Mouse (Mus musculus): ENCODE measurements around the gene Slain2.

The Slain2 gene

DNA sequence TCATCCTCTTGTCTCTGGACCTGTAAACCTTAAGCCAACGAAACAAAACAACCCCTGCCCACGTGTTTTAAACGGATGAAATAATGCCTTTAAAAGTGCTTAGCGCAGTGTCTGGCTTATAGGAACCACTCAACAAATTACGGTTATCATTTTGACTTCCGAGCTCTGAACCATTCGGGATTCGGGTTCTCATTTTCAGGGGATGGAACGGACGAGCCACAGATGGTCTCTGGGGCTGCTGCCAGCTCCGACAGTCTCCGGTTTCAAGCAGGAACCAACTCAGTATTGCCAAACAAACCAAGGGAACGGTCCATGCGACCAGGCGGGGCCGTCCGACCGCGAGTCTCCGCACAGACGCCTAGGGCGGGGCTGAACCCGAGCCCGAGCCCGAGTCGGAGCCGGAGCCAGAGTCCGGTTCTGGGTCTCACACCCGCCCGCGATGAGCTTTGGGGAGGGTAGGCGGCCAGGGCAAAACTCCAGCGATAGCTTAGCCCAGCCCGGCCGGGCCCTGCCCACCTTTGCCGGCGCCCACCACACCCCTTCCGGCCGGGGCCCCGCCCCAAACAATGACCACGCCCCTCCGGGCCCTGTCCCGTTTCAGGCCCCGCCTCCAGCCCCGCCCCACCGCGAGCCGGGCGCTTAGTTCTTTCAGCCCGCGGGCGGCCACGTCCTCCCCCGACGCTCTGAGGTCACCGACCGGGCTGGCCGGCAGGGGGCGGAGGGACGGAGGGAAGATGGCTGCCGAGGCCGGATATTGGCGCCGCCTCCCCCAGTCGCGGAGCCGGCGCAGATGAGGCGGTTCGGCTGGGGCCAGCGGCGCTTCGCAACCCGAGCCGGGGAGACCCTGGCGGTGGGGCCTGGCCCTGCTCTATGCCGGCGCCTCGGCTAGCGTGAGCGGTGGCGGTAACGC, at the start of gene Slain2:
Slain2 (plus strand) TSS at position 657 of the 910 bp plus-strand sequence.
- DNase-seq (ENCODE audit: low spot score), result peak; percentile 99

DNA sequence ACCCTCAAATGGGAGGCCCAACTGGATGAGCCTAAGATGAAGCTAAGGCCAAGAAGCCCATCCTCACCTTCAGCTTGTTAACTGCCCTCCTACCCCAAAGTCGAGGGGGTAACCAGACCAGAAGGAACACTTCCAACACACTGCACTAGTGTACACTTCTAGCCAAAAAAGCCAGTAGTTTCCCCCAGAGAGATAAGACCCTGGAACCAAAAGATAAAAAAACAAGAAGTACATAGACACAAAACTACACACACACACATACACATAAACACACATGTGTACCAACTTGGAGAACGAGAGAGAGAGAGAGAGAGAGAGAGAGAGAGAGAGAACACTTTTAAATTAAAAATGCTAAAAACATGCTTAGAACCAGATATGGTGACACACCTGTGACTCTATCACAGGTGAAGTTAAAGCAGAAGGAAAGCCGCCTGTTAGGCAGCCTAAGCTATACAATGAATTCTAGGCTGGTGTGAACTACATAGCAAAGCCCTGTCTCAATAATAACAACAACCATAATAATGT, 49.4 kb upstream of the Slain2 start:
- DNase-seq (ENCODE audit: low spot score), result no peak

DNA sequence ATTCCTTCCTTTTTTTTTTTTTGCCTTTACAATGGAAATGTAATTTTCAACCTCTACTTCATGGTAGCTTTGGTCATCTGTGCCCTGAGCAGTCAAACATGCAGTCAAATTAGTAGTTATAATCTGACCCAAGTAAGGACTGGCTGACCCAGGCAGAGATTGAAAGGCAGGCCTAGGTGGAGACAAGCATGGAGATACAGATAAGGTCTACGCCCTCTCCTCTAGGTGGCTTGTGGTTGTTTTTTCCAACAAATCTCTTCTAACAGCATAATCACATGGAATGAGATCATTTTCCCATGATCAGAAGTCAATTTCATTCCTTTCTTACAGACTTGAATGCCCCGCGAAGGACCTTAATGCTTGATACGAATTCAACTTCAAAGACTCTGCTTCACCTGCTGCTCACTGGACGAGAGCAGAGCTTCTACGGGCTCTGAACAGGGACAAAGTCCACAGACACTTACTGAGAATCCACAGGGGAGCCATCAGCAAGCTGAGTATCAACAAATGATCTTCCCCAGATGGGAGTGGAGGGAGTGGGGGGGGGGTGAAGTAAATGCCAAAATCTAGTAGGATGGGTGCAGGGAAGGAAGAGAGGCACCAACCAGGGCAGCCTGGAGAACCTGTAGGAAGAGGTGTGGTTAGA, 47.7 kb upstream of the Slain2 start:
- no peak for DNase-seq (ENCODE audit: low spot score)

DNA sequence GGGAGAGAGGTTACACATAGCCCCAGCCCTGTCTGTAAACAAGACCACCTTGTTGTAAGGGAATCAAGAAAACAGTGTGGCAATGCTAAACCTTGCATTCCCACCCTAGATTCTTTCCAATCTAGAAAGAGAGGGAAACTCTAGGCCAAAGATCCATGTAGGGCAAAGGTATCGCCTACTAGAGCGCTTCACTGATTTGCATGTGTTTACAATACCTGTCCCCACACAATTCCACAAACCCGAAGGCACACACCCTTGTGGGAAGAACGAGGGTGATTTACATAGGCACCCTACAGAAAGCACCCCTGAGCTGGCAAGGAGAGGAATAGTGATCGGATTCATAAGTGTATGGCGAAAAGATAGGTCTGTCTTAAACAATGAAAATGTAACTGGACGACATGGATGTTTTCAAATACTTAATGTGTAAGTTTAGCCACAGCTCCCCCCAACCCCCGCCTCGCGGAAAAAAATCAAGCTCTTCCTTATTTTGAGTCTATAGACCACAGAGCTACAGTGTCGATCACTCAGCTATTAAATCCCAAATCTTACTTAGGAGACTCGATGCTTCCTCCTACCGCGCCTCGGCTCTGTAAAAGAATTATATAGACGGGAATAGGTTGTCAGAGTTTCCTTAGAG, 47.0 kb upstream of the Slain2 start:
- DNase-seq (ENCODE audit: low spot score), result no peak

DNA sequence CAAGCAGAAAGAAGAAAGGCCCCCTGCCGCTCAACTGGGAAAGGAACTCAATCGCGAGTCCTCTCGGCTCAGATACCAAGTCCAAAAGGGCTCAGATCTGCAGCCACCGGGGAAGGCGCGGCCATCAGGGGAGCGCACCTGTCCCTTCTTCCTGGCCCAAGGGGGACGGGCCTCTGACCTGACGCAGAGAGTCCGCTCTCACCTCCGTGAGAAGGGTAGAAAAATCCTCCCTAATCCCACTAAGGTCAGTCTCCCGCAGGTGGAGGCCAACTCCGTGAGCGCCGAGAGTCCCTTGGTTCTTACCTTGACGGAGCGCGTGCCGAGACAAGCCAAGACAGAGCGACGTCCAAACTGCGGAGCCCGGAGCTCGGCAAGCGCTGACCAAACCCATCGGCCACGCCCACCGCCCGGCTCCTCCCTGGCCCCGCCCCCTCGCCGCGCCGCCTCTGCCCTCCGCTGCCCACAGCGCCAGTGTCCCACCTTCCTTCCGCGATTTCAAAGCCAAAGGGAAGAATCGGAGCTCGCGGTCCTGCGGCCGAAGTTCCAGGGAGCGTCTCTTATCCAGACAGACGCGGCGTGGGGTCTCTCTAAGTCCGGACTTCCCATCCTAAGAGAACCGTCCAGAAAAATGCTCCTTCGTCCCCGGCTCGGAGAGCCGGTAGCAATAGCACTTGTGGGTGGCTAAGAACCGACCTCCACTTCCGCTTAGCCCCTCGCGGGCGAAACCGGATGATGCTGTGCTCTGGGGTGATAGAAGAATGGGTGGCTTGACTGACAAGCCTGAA, 45.8 kb upstream of the Slain2 start, which contains the start of gene Tec:
Tec (minus strand) TSS at position 393 of the 785 bp plus-strand sequence.
- DNase-seq (ENCODE audit: low spot score), result peak; percentile 94

DNA sequence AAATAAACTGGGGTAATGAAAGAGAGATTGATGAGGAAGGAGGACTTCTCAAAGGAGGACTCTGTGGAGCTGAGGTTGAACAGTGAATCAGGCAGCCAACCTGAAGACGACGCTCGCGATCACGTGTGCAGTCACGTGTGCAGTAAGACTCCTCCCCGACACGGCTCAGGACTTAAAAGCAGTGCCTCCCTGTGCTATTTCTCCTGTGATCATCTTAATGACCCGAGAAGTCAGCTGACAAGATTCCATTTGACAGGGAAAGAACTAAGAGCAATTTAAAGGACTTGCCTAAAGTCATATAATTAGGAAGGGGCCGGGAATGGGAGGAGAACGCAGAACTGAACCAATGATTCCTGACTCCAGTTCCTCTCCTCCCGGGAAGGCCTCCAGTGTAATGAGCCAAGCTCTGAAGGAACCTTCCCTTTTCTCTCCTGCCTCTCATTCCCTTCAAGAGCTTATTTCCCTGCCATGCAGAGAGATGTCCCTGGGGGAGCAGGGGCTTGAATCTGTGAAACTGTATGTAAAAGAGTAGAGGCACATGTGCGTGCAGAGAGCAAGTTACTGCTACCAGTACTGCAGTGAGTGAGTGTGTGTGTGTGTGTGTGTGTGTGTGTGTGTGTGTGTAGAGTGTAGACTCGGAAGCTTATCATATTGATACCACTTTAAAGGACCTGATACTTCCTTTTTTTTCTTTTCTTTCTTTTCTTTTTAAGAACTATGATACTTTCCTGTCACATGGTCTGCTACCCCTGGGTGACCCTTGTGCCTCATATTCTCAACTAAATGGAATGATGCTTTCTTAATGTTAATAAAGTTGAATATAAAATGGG, 44.1 kb upstream of the Slain2 start:
- DNase-seq (ENCODE audit: low spot score), result no peak

DNA sequence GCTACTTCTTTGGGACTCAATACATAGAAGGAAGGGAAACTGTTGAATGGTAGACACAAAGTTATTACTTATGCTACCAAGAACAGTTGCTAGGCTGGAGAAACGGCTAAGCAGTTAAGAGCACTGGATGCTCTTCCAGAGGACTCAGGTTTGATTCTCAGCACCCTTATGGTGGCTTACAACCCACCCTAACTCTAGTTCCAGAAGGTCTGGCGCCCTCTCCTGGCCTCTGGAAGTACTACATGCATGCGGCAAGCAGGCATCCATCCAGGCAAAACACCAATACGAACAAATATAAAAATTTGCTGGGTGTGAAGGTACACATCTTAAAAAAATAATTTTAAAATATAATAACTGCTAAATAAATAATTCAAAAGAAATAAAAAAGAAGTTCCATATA, 43.0 kb upstream of the Slain2 start:
- DNase-seq (ENCODE audit: low spot score), result no peak

DNA sequence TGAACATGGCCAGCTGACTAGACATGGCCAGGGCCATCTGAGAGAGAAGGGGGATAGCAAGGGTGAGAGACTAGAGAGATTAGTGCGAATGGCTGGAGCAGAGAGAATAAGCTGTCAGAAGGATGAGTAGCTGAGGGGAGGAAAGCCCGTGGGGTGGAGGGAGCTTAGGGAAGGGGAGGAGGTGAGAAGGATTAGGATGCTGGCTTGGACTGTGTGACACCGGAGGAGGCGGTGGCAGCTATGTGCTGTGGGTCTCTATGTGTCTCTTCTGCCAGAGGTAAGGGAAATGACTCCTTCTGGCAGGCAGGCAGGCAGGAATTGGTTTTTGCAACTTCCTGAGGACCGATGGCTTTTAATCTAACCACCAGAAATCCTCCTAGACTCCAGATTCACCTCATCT, 34.4 kb upstream of the Slain2 start:
- no peak for DNase-seq (ENCODE audit: low spot score)

DNA sequence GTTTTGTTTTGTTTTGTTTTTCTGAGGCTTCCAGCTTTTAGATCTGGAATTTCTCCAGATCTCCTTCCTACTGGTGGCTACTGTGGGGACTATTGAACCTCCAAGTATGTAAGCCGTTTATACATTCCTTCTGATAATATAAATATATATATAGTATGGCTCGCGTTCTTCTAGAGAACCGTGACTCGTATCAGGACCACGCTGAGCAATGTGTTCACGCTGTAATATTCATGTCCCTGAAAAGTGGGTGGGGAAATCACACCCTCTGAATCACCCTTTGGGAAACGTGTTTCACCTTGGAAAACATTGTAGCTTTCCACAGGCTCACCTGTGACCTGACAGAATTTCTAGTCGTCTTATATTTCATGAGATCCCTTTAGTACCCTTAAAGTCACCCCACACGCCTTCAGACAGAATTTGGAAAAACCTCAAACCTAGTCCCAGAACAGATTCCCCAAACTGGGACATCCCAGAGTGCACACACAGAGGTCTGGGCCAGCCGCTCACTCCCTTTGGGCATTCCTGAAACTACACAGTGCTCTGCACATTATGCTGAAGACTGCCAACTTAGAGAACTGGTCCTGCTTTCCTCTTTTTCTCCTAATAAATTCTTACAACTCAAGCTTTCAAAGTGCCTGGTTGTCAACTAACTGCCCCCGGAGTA, 32.2 kb upstream of the Slain2 start:
- no peak for DNase-seq (ENCODE audit: low spot score)

DNA sequence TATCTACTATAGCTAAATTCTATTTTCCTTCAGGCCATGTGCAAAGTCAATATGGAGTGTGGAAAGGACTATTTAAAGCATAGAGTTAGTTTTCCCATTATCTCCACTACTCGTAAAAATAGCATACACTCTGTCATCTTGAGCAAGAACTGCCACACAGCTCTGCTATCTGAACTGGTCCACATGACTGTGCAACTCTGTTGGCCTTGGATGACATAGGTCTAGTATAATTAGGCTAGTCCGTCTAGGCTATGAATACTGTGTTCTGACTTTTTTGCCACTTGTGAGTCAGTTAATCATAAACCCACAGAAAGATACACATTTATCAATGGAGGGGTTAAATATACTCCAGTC, 31.7 kb upstream of the Slain2 start:
- DNase-seq (ENCODE audit: low spot score), result no peak

DNA sequence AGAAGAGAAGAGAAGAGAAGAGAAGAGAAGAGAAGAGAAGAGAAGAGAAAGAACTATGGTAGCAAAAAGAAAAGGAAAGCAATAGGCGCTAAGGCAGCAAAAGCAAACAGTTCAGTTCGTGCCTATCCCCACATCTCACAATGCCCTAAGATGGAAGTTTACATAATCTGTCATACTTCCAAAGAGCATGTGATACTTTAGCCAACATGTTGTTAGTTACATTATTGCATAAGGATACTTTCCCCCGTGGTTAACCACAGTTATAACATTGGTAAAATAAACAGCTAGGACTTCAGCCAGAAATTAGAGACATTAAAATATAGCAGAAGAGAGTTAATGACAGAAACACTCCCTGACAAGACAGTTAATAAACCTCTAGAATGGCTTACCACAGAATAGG, 30.4 kb upstream of the Slain2 start:
- DNase-seq (ENCODE audit: low spot score), result no peak

DNA sequence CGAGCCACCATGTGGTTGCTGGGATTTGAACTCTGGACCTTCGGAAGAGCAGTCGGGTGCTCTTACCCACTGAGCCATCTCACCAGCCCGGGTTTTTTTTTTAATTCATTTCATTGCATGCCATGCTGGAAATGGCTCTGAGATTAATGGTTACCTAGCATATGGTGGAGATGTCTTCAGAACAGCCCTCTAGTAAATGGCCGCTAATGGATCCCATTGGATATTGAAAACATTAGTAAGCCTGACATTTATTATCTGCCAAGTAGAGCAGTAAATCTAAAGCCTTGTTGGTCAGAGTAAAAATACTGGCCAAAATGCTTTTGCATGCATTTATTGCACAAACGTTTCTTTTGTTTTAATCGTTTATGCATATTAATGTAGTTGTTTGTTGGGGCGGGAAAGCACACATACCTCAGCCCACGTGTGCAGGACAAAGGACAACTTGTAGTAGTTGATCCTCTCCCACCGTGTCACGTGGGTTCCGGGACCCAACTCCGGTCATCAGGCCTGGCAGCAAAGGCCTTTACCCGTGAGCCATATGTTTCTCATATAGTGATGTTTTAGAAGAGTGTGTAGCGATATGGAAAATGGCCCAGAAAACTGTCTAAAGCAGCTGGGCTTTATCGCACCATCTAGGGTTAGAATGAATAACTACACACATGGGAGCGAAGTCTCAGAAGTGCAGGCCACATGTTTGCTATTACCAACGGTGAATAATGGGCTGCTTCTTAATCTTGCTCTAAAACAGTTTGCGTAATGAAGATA, 27.5 kb upstream of the Slain2 start:
- DNase-seq (ENCODE audit: low spot score), result no peak

DNA sequence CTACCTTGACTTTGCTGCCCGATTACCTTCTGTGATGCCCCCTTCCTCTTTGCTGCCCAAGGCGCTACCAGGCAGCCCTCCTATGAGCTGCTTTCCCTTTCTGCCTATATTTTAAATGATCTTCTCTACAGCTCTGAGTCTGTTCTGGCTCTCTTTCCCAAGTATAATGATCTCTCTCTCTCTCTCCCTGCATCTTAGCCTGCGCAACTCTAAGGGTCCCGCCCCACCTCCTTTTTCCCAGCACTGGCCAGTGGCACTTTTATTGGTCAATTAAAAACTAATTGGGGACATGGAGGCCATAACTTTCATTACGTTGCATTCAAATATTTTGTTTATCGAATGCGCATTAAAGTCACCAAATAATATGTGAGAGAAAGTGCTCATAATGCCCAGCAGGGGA, 25.8 kb upstream of the Slain2 start:
- DNase-seq (ENCODE audit: low spot score), result no peak

DNA sequence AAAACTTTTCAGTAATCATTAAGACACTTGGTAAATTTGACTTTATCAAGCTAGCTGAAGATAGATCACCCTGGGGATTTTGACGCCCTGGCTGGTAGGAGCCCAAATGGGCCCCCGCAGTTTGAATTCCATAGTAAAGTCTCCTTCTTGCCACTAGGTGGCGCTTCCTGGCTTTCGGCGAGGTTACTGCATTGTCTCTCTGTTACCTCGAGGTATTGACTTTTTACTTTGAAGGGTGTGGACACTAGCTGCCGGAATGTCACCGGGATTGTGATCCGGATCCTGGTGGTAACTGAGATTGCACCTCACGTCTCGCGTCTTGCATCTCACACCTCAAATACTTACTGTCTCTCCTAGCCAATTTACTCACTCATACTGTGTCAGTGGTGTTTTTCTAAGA, 22.6 kb upstream of the Slain2 start:
- DNase-seq (ENCODE audit: low spot score), result peak; percentile 56

DNA sequence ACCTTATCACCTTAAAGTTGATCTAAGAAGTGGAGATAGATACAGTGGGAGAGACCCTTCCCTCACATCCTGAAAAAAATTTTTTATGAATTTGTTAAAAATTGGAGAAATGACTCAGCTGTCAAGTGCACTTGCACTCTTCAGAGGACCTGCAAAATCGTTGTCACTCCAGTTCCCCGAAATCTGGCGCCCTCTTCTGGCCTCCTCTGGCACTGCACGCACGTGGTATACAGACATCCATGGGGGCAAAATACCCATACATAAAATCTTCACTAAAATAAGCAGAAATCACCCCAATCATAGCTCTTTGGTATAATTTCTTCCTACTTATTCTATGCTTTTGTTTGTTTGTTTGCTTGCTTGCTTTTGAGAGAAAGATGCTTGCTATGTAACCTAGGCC, 20.1 kb upstream of the Slain2 start:
- no peak for DNase-seq (ENCODE audit: low spot score)

DNA sequence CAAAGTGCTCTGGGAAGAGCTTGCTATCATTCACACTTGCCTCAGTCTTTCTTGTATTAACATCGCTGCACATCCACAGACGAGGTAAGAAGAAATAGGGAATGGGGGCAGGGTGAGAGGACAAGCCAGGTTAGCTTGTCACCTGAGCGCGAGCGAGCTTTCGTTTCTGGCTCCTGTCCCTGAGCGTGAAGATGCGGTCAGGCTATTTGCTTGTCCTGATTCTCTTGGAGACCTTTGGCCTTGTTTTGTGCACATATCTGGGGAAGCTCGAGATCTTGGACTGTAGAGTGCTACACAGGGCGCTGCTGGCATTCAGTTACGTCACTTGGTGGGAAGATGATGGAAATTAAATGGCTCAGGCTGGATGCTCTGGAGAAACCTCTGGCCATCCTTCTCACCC, 18.8 kb upstream of the Slain2 start:
- no peak for DNase-seq (ENCODE audit: low spot score)

DNA sequence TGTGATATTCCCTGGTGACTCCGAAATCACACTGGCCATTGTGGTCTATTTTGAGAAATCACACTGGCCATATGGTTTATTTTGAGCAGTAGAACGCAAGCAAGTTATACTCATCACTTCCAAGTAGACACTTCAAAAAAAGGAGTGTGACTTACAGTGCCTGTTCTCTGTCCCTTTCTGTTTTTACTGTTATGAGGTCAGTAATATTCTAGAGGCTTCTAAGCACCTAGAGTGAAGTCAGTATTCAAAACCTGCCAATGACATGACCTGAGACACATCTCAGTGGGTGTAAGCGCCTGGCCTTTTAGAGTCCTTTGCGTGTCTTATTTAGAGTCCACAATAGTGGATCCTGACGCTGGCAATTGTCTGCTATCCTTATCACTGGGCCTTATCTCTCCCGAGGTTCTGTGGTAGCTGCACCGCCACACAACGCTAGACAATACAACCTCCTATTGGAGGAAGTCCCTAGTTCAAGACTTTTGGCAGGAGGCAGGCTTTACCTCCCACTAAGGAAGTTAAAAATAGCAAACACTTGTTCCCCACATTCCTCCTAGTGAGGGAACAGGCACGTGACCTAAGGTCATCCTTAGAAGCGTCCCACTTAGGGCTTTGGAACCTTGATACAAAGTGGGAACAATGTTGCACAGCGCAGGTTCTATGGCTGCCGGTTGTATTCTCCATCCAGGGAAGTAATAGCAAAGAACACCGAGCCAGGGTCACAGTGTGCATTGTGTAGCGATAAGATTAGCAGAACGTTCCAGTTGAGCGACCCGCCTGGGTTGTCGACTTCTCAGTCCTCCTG, 17.4 kb upstream of the Slain2 start:
- no peak for DNase-seq (ENCODE audit: low spot score)

DNA sequence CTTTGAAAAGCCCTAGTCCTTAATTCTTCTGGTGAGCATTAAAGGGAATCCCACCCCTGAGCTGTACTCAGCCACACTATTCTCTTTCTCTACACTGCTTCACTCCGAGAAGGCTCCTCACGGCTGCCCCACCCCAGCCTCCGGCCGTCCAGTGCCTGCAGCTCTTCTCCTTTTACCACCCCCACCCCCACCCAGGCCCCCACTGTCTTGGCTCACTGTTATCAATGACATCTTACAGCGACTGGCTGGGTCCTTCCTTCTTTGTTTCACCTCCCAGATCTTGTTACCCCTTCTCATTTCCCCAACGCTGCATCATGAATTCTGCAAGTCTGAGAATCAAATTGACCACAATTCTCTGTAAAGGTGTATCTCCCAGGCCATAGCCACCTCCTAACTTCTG, 16.1 kb upstream of the Slain2 start:
- DNase-seq (ENCODE audit: low spot score), result no peak

DNA sequence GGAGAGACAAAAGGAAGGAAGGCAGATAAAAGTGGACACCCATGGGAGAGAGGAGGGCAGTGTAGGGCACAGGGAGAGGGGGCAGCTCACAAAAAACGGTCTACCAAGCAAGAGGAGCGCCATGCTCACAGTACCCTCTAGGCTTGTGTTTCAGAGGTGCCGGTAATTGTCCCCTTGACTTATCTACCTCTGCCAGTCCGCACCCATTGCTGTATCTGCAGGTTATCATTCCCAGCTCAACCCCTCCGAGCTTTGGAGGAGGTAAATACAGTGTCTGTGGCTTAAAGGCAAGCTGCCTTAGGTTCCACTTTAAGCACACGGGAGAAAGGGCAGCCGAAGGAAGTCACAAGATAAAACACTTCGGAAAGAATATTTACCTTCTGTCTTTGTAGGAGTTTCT, 14.8 kb upstream of the Slain2 start:
- DNase-seq (ENCODE audit: low spot score), result no peak

All from urinary bladder, postnatal 25 days (tissue).